Mouse (Mus musculus): ENCODE data around the gene Slc9a9.

DNA sequence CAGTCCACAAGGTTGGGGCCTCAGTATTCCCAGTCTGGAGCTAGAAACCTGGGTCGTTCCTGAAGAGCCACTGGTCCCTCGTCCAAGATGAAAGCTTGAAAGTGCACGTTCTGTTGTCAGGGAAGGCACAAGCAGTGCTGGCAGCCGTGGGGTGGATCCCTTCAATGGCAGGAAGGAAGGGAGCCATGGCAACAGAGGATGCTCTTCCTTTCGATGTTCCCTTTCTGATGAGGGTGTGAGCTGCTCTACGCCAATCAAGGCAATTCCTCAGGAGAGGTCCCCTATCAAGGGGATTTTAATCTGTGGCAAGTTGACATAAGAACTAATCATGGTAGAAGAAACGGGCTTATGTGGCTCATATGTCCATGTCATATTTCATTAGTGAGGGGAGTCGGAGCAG is 135.8 kb downstream of the Slc9a9 start:
- TF ChIP-seq POLR2A (IDR thresholded peaks at IDR 0.05; ENCODE audit: insufficient read depth, low read depth, low read length), result no peak
- TF ChIP-seq CTCF (IDR thresholded peaks at IDR 0.05; ENCODE audit: insufficient read depth, low read depth, low read length), result no peak

Data from olfactory bulb, adult 2 months (tissue).